Mouse (Mus musculus) forebrain, embryonic 10.5 days (tissue): Measurements from ENCODE around the gene Ccdc177. TPM values are rescaled to one million over a fixed set of nuclear protein-coding genes. Genes with fewer than 3 reads are reported as not detected.

Experiments
- DNase-seq: peaks from one replicate; pipeline ENCODE4 v3.0.0-alpha.2; 2017; ENCODE audit warnings: low spot score; ENCODE audit errors: extremely low spot score
- H3K27ac ChIP-seq: fragments of 300-500 bp; sonication (generic); 2 replicates; pipeline ENCODE4 v1.5.1; 2016; ENCODE audit warnings: mild to moderate bottlenecking
- H3K27me3 ChIP-seq: fragments of 300-500 bp; sonication (generic); 2 replicates; pipeline ENCODE4 v1.6.1; 2016; ENCODE audit warnings: mild to moderate bottlenecking; ENCODE audit not compliant: poor library complexity, severe bottlenecking
- H3K36me3 ChIP-seq: fragments of 300-500 bp; sonication (generic); replicated peaks from 2 replicates; pipeline ENCODE4 v1.6.1; 2016; ENCODE audit warnings: mild to moderate bottlenecking, moderate library complexity
- H3K4me1 ChIP-seq: fragments of 300-500 bp; sonication (generic); 2 replicates; pipeline ENCODE4 v1.6.1; 2016
- H3K4me3 ChIP-seq: fragments of 300-500 bp; sonication (generic); 2 replicates; pipeline ENCODE4 v1.5.1; 2016; ENCODE audit warnings: mild to moderate bottlenecking, moderate library complexity
- H3K9me3 ChIP-seq: fragments of 300-500 bp; sonication (generic); 2 replicates; pipeline ENCODE4 v1.6.1; 2016; ENCODE audit warnings: mild to moderate bottlenecking, moderate library complexity
- WGBS: fragments of 180-500 bp; shearing (Covaris S2); methylation state at CpG from one replicate; pipeline ENCODE4 v1.1.7; 2016; 5-methylcytosine and 5-hydroxymethylcytosine counted together
- polyA plus RNA-seq: library from polyadenylated mRNA; unstranded; fragments of >200 nt; fragmentation: Nextera tagmentation; extraction: Ambion mirVana; gene quantifications from 2 replicates; pipeline ENCODE4 v1.2.1, GENCODE M21; 2016

The Ccdc177 gene
- polyA plus RNA-seq = 1.6 and 1.7 TPM in 2 replicates

GRCm38 (mm10) chr12:80760396-80760801 is at the start of gene Ccdc177:
Ccdc177 (minus strand) TSS chr12:80760687.
- peaks cover 50% of the 10 kb centered on the region for H3K27me3 ChIP-seq
- peak within 1 kb of the TSS; percentile 64 for H3K4me3 ChIP-seq
- H3K27ac ChIP-seq = peak within 1 kb of the TSS; percentile 95
- H3K4me1 ChIP-seq = peaks cover 31% of the 10 kb centered on the region
- H3K36me3 ChIP-seq = peaks cover 40% of the 10 kb centered on the region
- H3K9me3 ChIP-seq = peaks cover 42% of the 10 kb centered on the region
- no peak for DNase-seq
- WGBS = under 1% methylated on average over 24 of the region's 24 CpGs

GRCm38 (mm10) chr12:80810005-80810404 is 49.5 kb upstream of the Ccdc177 start:
- Histone ChIP-seq H3K9me3 (no peaks in the 10 kb centered on the region), H3K4me3 (no peak overlapping the region), H3K27me3 (no peaks in the 10 kb centered on the region), H3K4me1 (peaks cover 30% of the 10 kb centered on the region), H3K36me3 (no peaks in the 10 kb centered on the region), H3K27ac (no peak overlapping the region)
- 91% methylated on average over 2 of the region's 2 CpGs for WGBS
- DNase-seq = no peak

GRCm38 (mm10) chr12:80807451-80808085 is 47.1 kb upstream of the Ccdc177 start:
- 31% methylated on average over 2 of the region's 2 CpGs for WGBS
- Histone ChIP-seq H3K27me3 (no peaks in the 10 kb centered on the region), H3K9me3 (no peaks in the 10 kb centered on the region), H3K4me1 (peaks cover 29% of the 10 kb centered on the region), H3K27ac (peak overlapping the region; percentile 41; the same call in 1 of the 2 replicates), H3K36me3 (no peaks in the 10 kb centered on the region), H3K4me3 (no peak overlapping the region)
- no peak for DNase-seq

GRCm38 (mm10) chr12:80804861-80805428 is 44.5 kb upstream of the Ccdc177 start:
- H3K4me1 ChIP-seq = peaks cover 18% of the 10 kb centered on the region
- no peaks in the 10 kb centered on the region for H3K27me3 ChIP-seq
- H3K4me3 ChIP-seq = no peak overlapping the region
- no peak overlapping the region for H3K27ac ChIP-seq
- WGBS = 89% methylated on average over 6 of the region's 6 CpGs
- H3K9me3 ChIP-seq = no peaks in the 10 kb centered on the region
- no peak for DNase-seq
- no peaks in the 10 kb centered on the region for H3K36me3 ChIP-seq

- Histone ChIP-seq H3K27me3 (no peaks in the 10 kb centered on the region), H3K36me3 (no peaks in the 10 kb centered on the region), H3K4me3 (no peak overlapping the region), H3K9me3 (no peaks in the 10 kb centered on the region), H3K27ac (no peak overlapping the region), H3K4me1 (peaks cover 16% of the 10 kb centered on the region)
- WGBS = 75% methylated on average over 3 of the region's 3 CpGs
- DNase-seq = no peak
Measured at GRCm38 (mm10) chr12:80803924-80804323, 43.4 kb upstream of the Ccdc177 start.

- H3K4me3 ChIP-seq = no peak overlapping the region
- WGBS = 100% methylated on average over 1 of the region's 1 CpGs
Measured at GRCm38 (mm10) chr12:80801443-80801842, 41.0 kb upstream of the Ccdc177 start.

GRCm38 (mm10) chr12:80800156-80800555 is 39.7 kb upstream of the Ccdc177 start:
- no peaks in the 10 kb centered on the region for H3K27me3 ChIP-seq
- 98% methylated on average over 3 of the region's 3 CpGs for WGBS

More at GRCm38 (mm10) chr12:80801443-80801842, 41.0 kb upstream of the Ccdc177 start:
- H3K4me1 ChIP-seq = no peaks in the 10 kb centered on the region
- no peaks in the 10 kb centered on the region for H3K27me3 ChIP-seq
- no peak for DNase-seq
- no peak overlapping the region for H3K27ac ChIP-seq
- H3K9me3 ChIP-seq = no peaks in the 10 kb centered on the region
- no peaks in the 10 kb centered on the region for H3K36me3 ChIP-seq

GRCm38 (mm10) chr12:80798271-80798670 is 37.8 kb upstream of the Ccdc177 start:
- no peaks in the 10 kb centered on the region for H3K9me3 ChIP-seq
- H3K4me3 ChIP-seq = no peak overlapping the region
- no peaks in the 10 kb centered on the region for H3K27me3 ChIP-seq
- DNase-seq = no peak
- peaks cover 9% of the 10 kb centered on the region for H3K36me3 ChIP-seq
- no peaks in the 10 kb centered on the region for H3K4me1 ChIP-seq
- no peak overlapping the region for H3K27ac ChIP-seq

More at GRCm38 (mm10) chr12:80800156-80800555, 39.7 kb upstream of the Ccdc177 start:
- no peak for DNase-seq
- H3K27ac ChIP-seq = no peak overlapping the region
- no peaks in the 10 kb centered on the region for H3K9me3 ChIP-seq
- H3K4me3 ChIP-seq = no peak overlapping the region
- no peaks in the 10 kb centered on the region for H3K4me1 ChIP-seq
- H3K36me3 ChIP-seq = no peaks in the 10 kb centered on the region; the same call in 1 of the 2 replicates

- H3K27me3 ChIP-seq = no peaks in the 10 kb centered on the region
- no peaks in the 10 kb centered on the region for H3K9me3 ChIP-seq
- DNase-seq = no peak
- no peak overlapping the region for H3K4me3 ChIP-seq
- H3K36me3 ChIP-seq = peaks cover 15% of the 10 kb centered on the region
- peaks cover 18% of the 10 kb centered on the region for H3K4me1 ChIP-seq
- H3K27ac ChIP-seq = no peak overlapping the region
- WGBS = 67% methylated on average over 2 of the region's 2 CpGs
Measured at GRCm38 (mm10) chr12:80794935-80795785, 34.7 kb upstream of the Ccdc177 start.

- peaks cover 23% of the 10 kb centered on the region for H3K4me1 ChIP-seq
- no peaks in the 10 kb centered on the region for H3K9me3 ChIP-seq
- no peak for DNase-seq
- H3K4me3 ChIP-seq = no peak overlapping the region
- H3K36me3 ChIP-seq = peaks cover 15% of the 10 kb centered on the region
- WGBS = 95% methylated on average over 4 of the region's 4 CpGs
- H3K27me3 ChIP-seq = no peaks in the 10 kb centered on the region
- no peak overlapping the region for H3K27ac ChIP-seq
Measured at GRCm38 (mm10) chr12:80794522-80794921, 34.0 kb upstream of the Ccdc177 start.

- Histone ChIP-seq H3K36me3 (peaks cover 15% of the 10 kb centered on the region), H3K4me3 (no peak overlapping the region), H3K4me1 (peaks cover 24% of the 10 kb centered on the region), H3K27me3 (no peaks in the 10 kb centered on the region), H3K27ac (no peak overlapping the region), H3K9me3 (no peaks in the 10 kb centered on the region)
- no peak for DNase-seq
- 91% methylated on average over 1 of the region's 1 CpGs for WGBS
Measured at GRCm38 (mm10) chr12:80793535-80793934, 33.0 kb upstream of the Ccdc177 start.

- Histone ChIP-seq H3K36me3 (peaks cover 15% of the 10 kb centered on the region), H3K27me3 (no peaks in the 10 kb centered on the region), H3K4me3 (no peak overlapping the region), H3K27ac (no peak overlapping the region), H3K9me3 (no peaks in the 10 kb centered on the region), H3K4me1 (peaks cover 24% of the 10 kb centered on the region)
- WGBS = 82% methylated on average over 5 of the region's 5 CpGs
- DNase-seq = no peak
Measured at GRCm38 (mm10) chr12:80792867-80793266, 32.4 kb upstream of the Ccdc177 start.
